Mouse (Mus musculus) cerebellum, adult 9-11 months (tissue): ENCODE results near the gene Fcrl6.

Experiments
- DNase-seq: peaks from one replicate; pipeline ENCODE4 v3.0.0; 2022

Gene Fcrl6

GRCm38 (mm10) chr1:172612745-172613144 is 10.4 kb upstream of the Fcrl6 start:
- no peak for DNase-seq

GRCm38 (mm10) chr1:172611304-172611703 is 9.0 kb upstream of the Fcrl6 start:
- no peak for DNase-seq

GRCm38 (mm10) chr1:172594495-172594894 is 7.9 kb downstream of the Fcrl6 start:
- DNase-seq, result no peak

- DNase-seq, result no peak
Observed at GRCm38 (mm10) chr1:172593956-172594355, 8.4 kb downstream of the Fcrl6 start.

- no peak for DNase-seq
Observed at GRCm38 (mm10) chr1:172593321-172593720, 9.0 kb downstream of the Fcrl6 start.

GRCm38 (mm10) chr1:172590385-172590784 is 12.0 kb downstream of the Fcrl6 start, which contains the start of gene Slamf8:
Slamf8 (minus strand) TSS chr1:172590568.
- no peak for DNase-seq

- no peak for DNase-seq
Observed at GRCm38 (mm10) chr1:172585612-172586567, 16.5 kb downstream of the Fcrl6 start.

- DNase-seq, result no peak
Observed at GRCm38 (mm10) chr1:172585026-172585425, 17.3 kb downstream of the Fcrl6 start.

GRCm38 (mm10) chr1:172584271-172584670 is 18.1 kb downstream of the Fcrl6 start:
- no peak for DNase-seq

- no peak for DNase-seq
Observed at GRCm38 (mm10) chr1:172582436-172582835, 19.9 kb downstream of the Fcrl6 start.

GRCm38 (mm10) chr1:172580116-172580515 is 22.2 kb downstream of the Fcrl6 start:
- DNase-seq, result no peak

- no peak for DNase-seq
Observed at GRCm38 (mm10) chr1:172567758-172568157, 34.6 kb downstream of the Fcrl6 start.

- no peak for DNase-seq
Observed at GRCm38 (mm10) chr1:172566131-172566530, 36.2 kb downstream of the Fcrl6 start.

GRCm38 (mm10) chr1:172563465-172563828 is 38.9 kb downstream of the Fcrl6 start:
- no peak for DNase-seq

- peak; percentile 76 for DNase-seq
Observed at GRCm38 (mm10) chr1:172562641-172563464, 39.5 kb downstream of the Fcrl6 start.

GRCm38 (mm10) chr1:172555638-172556037 is 46.7 kb downstream of the Fcrl6 start, which contains the start of gene Vsig8:
Vsig8 (plus strand) TSS chr1:172555938.
- no peak for DNase-seq

GRCm38 (mm10) chr1:172552623-172553022 is 49.7 kb downstream of the Fcrl6 start:
- no peak for DNase-seq

- no peak for DNase-seq
Observed at GRCm38 (mm10) chr1:172551009-172551408, 51.3 kb downstream of the Fcrl6 start.

- no peak for DNase-seq
Observed at GRCm38 (mm10) chr1:172550551-172550951, 51.8 kb downstream of the Fcrl6 start.

- no peak for DNase-seq
Observed at GRCm38 (mm10) chr1:172549717-172550116, 52.6 kb downstream of the Fcrl6 start.

GRCm38 (mm10) chr1:172549314-172549713 is 53.0 kb downstream of the Fcrl6 start:
- DNase-seq, result no peak

GRCm38 (mm10) chr1:172548501-172548900 is 53.9 kb downstream of the Fcrl6 start:
- DNase-seq, result no peak
